Mouse (Mus musculus): ENCODE data around the gene Nudt1. TPM values are rescaled to one million over a fixed set of nuclear protein-coding genes. Genes with fewer than 3 reads are reported as not detected.

Gene Nudt1
- polyA plus RNA-seq, 1 experiment: 4.5 TPM

DNA sequence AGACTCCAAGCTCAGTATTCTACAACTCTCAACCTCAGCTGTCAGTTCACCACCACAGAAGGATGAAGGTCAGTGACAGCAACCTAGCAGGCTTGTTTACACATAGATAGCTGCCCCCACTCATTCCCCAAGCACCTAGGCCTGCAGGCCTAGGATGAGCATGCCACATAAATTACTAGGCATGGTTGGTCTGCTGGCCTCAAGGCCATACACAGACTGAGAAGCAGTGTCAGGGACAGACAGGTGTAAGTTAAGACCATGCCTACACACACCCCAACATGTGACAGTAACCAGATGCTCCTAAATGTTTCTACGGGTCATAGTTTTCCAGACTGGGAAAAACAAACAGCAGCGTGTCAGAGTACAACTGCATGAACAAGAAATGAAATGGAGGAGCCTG lies 48.0 kb downstream of the Nudt1 start:
- no peak overlapping the region for H3K27ac ChIP-seq (ENCODE audit: insufficient read depth, low read length)
- H3K4me1 ChIP-seq (ENCODE audit: control insufficient read depth, insufficient read depth, insufficient read length): peaks cover 9% of the 10 kb centered on the region; the same call in 1 of the 2 replicates
- DNase-seq (ENCODE audit: low read depth in 1 of 2, low spot score in 2 of 2): no peak
- TF ChIP-seq POLR2A (IDR thresholded peaks at IDR 0.05; ENCODE audit: low read depth, low read length) (no peak), CTCF (IDR thresholded peaks at IDR 0.05; ENCODE audit: extremely low read depth, insufficient read depth, insufficient read length, insufficient replicate concordance) (no peak)
- WGBS: 94% methylated on average over 2 of the region's 2 CpGs
- no peaks in the 10 kb centered on the region for H3K27me3 ChIP-seq (ENCODE audit: control insufficient read depth, insufficient read depth, low read length)
- H3K4me3 ChIP-seq (ENCODE audit: extremely low read depth, insufficient read depth, insufficient read length): no peak overlapping the region
- H3K36me3 ChIP-seq (ENCODE audit: control insufficient read depth, insufficient read depth, low read length): 0 out of 2 replicates have a peak, but pooled peaks cover 1% of the 10 kb centered on the region

DNA sequence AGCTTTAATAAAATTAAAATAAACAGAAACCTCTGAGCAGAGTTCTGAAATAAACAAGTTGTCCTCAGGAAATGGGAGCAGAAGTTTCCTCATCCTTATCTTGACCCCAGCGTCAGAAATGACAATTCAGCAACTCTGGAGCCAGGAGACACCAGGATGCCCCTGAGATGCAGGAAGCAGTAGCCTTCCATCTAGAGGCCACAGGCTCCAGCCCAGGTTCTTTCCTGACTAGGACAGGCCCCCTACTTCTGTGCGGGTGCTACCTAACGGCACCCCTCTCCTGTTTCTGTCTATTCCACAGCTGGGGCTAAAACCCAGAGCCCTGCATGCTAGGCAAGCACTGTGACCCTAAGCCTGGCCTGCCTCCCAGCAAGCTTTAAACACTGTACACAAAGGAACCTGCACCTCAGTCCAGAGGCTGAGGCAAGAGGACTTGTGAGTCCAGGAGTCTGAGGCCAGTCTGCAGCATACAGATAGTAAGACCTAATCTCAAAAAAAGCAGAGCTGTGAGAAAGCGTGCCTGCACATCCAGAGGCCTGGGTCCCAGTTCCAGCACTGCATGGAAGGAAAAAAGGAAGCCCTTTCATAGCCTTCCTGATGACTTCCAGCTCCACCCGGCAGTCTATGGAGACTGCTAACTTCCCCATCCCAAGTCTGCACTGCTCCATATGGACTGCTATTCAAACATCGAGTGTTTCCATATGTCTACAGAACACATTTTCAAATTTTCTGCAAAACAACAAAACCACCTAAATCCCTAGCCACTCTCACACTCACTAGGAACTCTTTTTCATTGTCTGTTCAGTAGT lies 49.2 kb downstream of the Nudt1 start:
- peak overlapping the region; percentile 47 for H3K27ac ChIP-seq (ENCODE audit: insufficient read depth, low read length)
- no peak for DNase-seq (ENCODE audit: low read depth in 1 of 2, low spot score in 2 of 2)
- peaks cover 17% of the 10 kb centered on the region for H3K4me1 ChIP-seq (ENCODE audit: control insufficient read depth, insufficient read depth, insufficient read length)
- no peak for TF ChIP-seq CTCF (IDR thresholded peaks at IDR 0.05; ENCODE audit: extremely low read depth, insufficient read depth, insufficient read length, insufficient replicate concordance)
- no peak for TF ChIP-seq POLR2A (IDR thresholded peaks at IDR 0.05; ENCODE audit: low read depth, low read length)
- no peak overlapping the region for H3K4me3 ChIP-seq (ENCODE audit: extremely low read depth, insufficient read depth, insufficient read length)
- H3K36me3 ChIP-seq (ENCODE audit: control insufficient read depth, insufficient read depth, low read length): 0 out of 2 replicates have a peak, but pooled peaks cover 1% of the 10 kb centered on the region
- no peaks in the 10 kb centered on the region for H3K27me3 ChIP-seq (ENCODE audit: control insufficient read depth, insufficient read depth, low read length)
- 78% methylated on average over 6 of the region's 6 CpGs for WGBS

DNA sequence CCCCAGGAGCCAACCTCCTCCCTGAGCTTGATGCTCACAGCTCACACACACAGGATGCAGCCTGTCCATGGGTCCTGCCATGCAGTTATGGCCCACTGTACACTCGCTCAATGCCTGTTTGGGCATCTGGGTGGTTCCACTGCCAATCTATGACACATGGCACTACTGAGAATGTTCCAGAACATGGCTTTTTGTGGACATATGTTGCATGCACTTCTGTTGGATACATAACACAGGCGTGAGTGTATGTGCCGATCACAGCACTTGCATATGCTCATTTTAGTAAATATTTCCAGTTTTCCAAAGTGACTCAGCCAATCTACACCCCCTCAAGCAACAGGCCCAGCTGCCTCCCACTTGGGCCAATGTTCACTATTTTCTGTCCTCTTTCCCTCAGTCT lies 50.2 kb downstream of the Nudt1 start:
- Histone ChIP-seq H3K4me1 (ENCODE audit: control insufficient read depth, insufficient read depth, insufficient read length) (peaks cover 17% of the 10 kb centered on the region), H3K27me3 (ENCODE audit: control insufficient read depth, insufficient read depth, low read length) (no peaks in the 10 kb centered on the region), H3K4me3 (ENCODE audit: extremely low read depth, insufficient read depth, insufficient read length) (no peak overlapping the region), H3K36me3 (ENCODE audit: control insufficient read depth, insufficient read depth, low read length) (no peaks in the 10 kb centered on the region), H3K27ac (ENCODE audit: insufficient read depth, low read length) (no peak overlapping the region)
- no peak for DNase-seq (ENCODE audit: low read depth in 1 of 2, low spot score in 2 of 2)
- 92% methylated on average over 3 of the region's 3 CpGs for WGBS
- TF ChIP-seq CTCF (IDR thresholded peaks at IDR 0.05; ENCODE audit: extremely low read depth, insufficient read depth, insufficient read length, insufficient replicate concordance) (no peak), POLR2A (IDR thresholded peaks at IDR 0.05; ENCODE audit: low read depth, low read length) (no peak)

DNA sequence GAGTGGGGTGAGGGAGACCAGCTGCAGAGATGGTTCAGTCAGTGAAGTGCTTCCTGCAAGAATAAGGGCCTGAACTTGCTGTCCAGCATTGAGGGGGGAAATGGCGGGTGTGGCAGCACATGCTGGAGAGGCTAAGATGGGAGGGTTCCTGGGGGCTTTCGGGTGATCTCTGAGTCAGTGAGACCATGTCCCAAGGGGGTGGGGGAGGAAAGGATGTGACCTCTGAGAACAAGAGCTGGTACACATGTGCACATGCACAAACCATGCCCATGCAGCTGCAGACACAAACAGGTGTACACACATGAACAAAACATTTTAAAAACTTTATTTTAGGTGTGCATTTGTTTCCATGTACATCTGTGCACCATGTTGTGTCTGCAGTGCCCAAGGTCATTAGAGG lies 52.3 kb downstream of the Nudt1 start:
- no peak for TF ChIP-seq CTCF (IDR thresholded peaks at IDR 0.05; ENCODE audit: extremely low read depth, insufficient read depth, insufficient read length, insufficient replicate concordance)
- no peak for TF ChIP-seq POLR2A (IDR thresholded peaks at IDR 0.05; ENCODE audit: low read depth, low read length)
- H3K4me1 ChIP-seq (ENCODE audit: control insufficient read depth, insufficient read depth, insufficient read length): peaks cover 19% of the 10 kb centered on the region
- DNase-seq (ENCODE audit: low read depth in 1 of 2, low spot score in 2 of 2): no peak
- 34% methylated on average over 2 of the region's 2 CpGs for WGBS
- H3K27me3 ChIP-seq (ENCODE audit: control insufficient read depth, insufficient read depth, low read length): no peaks in the 10 kb centered on the region
- no peaks in the 10 kb centered on the region for H3K36me3 ChIP-seq (ENCODE audit: control insufficient read depth, insufficient read depth, low read length)
- H3K4me3 ChIP-seq (ENCODE audit: extremely low read depth, insufficient read depth, insufficient read length): no peak overlapping the region
- H3K27ac ChIP-seq (ENCODE audit: insufficient read depth, low read length): peak overlapping the region; percentile 24

DNA sequence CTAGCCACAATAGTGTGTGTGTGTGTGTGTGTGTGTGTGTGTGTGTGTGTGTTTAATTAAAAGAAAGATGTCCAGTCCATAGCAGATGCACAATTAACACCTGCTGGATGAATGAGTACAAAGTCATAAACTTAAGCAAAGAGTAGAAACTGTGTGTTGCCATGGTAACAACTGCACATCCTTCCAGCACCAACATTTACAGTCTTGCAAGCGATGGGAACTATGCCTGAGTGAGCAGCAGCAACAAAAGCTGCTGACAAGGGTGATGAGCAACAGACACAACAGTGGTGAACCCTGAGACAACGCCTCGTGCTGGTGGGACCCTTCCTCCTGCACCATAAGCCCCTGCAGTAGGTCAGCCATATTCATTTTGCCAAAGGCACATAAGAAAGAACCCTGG lies 52.8 kb downstream of the Nudt1 start:
- 42% methylated on average over 3 of the region's 3 CpGs for WGBS
- Histone ChIP-seq H3K36me3 (ENCODE audit: control insufficient read depth, insufficient read depth, low read length) (no peaks in the 10 kb centered on the region), H3K27ac (ENCODE audit: insufficient read depth, low read length) (peak overlapping the region; percentile 49), H3K4me3 (ENCODE audit: extremely low read depth, insufficient read depth, insufficient read length) (no peak overlapping the region), H3K4me1 (ENCODE audit: control insufficient read depth, insufficient read depth, insufficient read length) (peaks cover 22% of the 10 kb centered on the region), H3K27me3 (ENCODE audit: control insufficient read depth, insufficient read depth, low read length) (no peaks in the 10 kb centered on the region)
- peak; percentile 66 to 84 for DNase-seq (ENCODE audit: low read depth in 1 of 2, low spot score in 2 of 2)
- no peak for TF ChIP-seq POLR2A (IDR thresholded peaks at IDR 0.05; ENCODE audit: low read depth, low read length)
- no peak for TF ChIP-seq CTCF (IDR thresholded peaks at IDR 0.05; ENCODE audit: extremely low read depth, insufficient read depth, insufficient read length, insufficient replicate concordance)

DNA sequence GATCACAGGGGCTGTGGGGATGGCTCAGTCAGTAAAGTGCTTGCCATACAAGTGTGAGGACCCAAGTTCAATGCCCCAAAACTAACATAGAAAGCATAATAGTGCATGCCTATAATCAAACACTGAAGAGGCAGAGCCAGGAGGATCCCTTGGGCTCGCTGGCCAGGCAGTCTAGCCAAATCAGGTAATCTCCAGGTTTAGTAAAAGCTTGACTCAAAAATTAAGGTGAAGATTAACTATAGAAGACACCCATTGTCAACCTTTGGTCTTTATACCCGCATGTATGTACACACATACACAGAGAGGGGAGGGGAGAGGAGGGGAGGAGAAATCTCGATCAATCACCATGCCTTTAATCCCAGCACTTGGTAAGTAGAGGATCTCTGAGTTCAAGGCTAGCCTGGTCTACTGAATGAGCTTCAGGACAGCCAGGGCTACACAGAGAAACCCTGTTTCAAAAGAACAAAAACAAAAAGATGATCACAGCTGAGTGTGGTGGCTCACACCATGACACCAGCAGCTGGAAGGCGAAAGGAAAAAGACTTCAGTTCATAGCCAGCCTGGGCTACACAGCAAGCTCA lies 53.9 kb downstream of the Nudt1 start:
- no peaks in the 10 kb centered on the region for H3K27me3 ChIP-seq (ENCODE audit: control insufficient read depth, insufficient read depth, low read length)
- peak overlapping the region; percentile 47; the same call in 1 of the 2 replicates for H3K27ac ChIP-seq (ENCODE audit: insufficient read depth, low read length)
- H3K36me3 ChIP-seq (ENCODE audit: control insufficient read depth, insufficient read depth, low read length): no peaks in the 10 kb centered on the region
- DNase-seq (ENCODE audit: low read depth in 1 of 2, low spot score in 2 of 2): no peak
- TF ChIP-seq CTCF (IDR thresholded peaks at IDR 0.05; ENCODE audit: extremely low read depth, insufficient read depth, insufficient read length, insufficient replicate concordance): no peak
- no peak for TF ChIP-seq POLR2A (IDR thresholded peaks at IDR 0.05; ENCODE audit: low read depth, low read length)
- no peak overlapping the region for H3K4me3 ChIP-seq (ENCODE audit: extremely low read depth, insufficient read depth, insufficient read length)
- WGBS: 82% methylated on average over 4 of the region's 4 CpGs
- peaks cover 29% of the 10 kb centered on the region for H3K4me1 ChIP-seq (ENCODE audit: control insufficient read depth, insufficient read depth, insufficient read length)
